Mouse (Mus musculus) intestine, postnatal 0 days (tissue): ENCODE measurements around the gene Zcchc17. TPM values are rescaled to one million over a fixed set of nuclear protein-coding genes. Genes with fewer than 3 reads are reported as not detected.

Experiments
- ATAC-seq: fragments of 200-750 bp; cut with Nextera tagmentation; 2 replicates; pipeline ENCODE4 v1.8.0; 2017; ENCODE audit warnings: mild to moderate bottlenecking, moderate TSS enrichment, moderate library complexity
- H3K27ac ChIP-seq: fragments of 300-500 bp; sonication (generic); 2 replicates; pipeline ENCODE4 v1.5.1; 2014; ENCODE audit warnings: mild to moderate bottlenecking, low read depth, low read length, moderate library complexity
- H3K27me3 ChIP-seq: fragments of 300-500 bp; sonication (generic); replicated peaks from 2 replicates; pipeline ENCODE4 v1.6.1; 2014; ENCODE audit warnings: low read length, mixed read lengths; ENCODE audit not compliant: control insufficient read depth, insufficient read depth
- H3K36me3 ChIP-seq: fragments of 300-500 bp; sonication (generic); 2 replicates; pipeline ENCODE4 v1.6.1; 2014; ENCODE audit warnings: mild to moderate bottlenecking, moderate library complexity; ENCODE audit not compliant: control insufficient read depth, insufficient read depth
- H3K4me1 ChIP-seq: fragments of 300-500 bp; sonication (generic); replicated peaks from 2 replicates; pipeline ENCODE4 v1.6.1; 2014; ENCODE audit warnings: antibody characterized with exemption, low read length, mixed read lengths; ENCODE audit not compliant: control insufficient read depth, insufficient read depth
- H3K4me2 ChIP-seq: fragments of 300-500 bp; sonication (generic); replicated peaks from 2 replicates; pipeline ENCODE4 v1.6.1; 2014; ENCODE audit warnings: low read depth, mild to moderate bottlenecking, moderate library complexity
- H3K4me3 ChIP-seq: fragments of 300-500 bp; sonication (generic); 2 replicates; pipeline ENCODE4 v1.5.1; 2014; ENCODE audit warnings: low read depth, low read length
- H3K9ac ChIP-seq: fragments of 300-500 bp; sonication (generic); 2 replicates; pipeline ENCODE4 v1.6.1; 2014; ENCODE audit warnings: mild to moderate bottlenecking, low read depth, low read length
- H3K9me3 ChIP-seq: fragments of 300-500 bp; sonication (generic); 2 replicates; pipeline ENCODE4 v1.6.1; 2016; ENCODE audit warnings: mixed run types; ENCODE audit not compliant: control insufficient read depth
- CTCF ChIP-seq: sonication (generic); IDR thresholded peaks from 2 replicates; pipeline ENCODE4 v1.5.1; 2016; ENCODE audit warnings: low read depth, mild to moderate bottlenecking, control low read depth, antibody characterized with exemption, moderate library complexity
- WGBS: fragments of 180-500 bp; shearing (Covaris S2); extraction: QIAGEN DNeasy Blood & Tissue Kit; methylation state at CpG from one replicate; pipeline ENCODE4 v1.1.7; 2014; 5-methylcytosine and 5-hydroxymethylcytosine counted together
- polyA plus RNA-seq: library from polyadenylated mRNA; unstranded; fragments of >200 nt; fragmentation: Nextera tagmentation; extraction: Ambion mirVana; gene quantifications from 2 replicates; pipeline ENCODE4 v1.2.1, GENCODE M21; 2015

Gene Zcchc17
- polyA plus RNA-seq, 1 experiment from 2014 or later, result 46.4 TPM

GRCm38 (mm10) chr4:130274346-130275015 is 85.3 kb downstream of the Zcchc17 start:
- Histone ChIP-seq H3K4me1 (peaks cover 3% of the 10 kb centered on the region; the same call in 1 of the 2 replicates), H3K27ac (no peak overlapping the region), H3K36me3 (no peaks in the 10 kb centered on the region), H3K9me3 (no peaks in the 10 kb centered on the region), H3K4me3 (peak overlapping the region; percentile 63), H3K9ac (peak overlapping the region; percentile 60), H3K4me2 (peak overlapping the region; percentile 96), H3K27me3 (peaks cover 14% of the 10 kb centered on the region; the same call in 1 of the 2 replicates)
- ATAC-seq, result no peak
- 4% methylated on average over 29 of the region's 29 CpGs for WGBS
- TF ChIP-seq CTCF, result no peak

- no peak for TF ChIP-seq CTCF
- H3K36me3 ChIP-seq, result no peaks in the 10 kb centered on the region
- peak overlapping the region; percentile 60; the same call in 1 of the 2 replicates for H3K9ac ChIP-seq
- H3K27me3 ChIP-seq, result peaks cover 14% of the 10 kb centered on the region; the same call in 1 of the 2 replicates
- no peak for ATAC-seq
- peaks cover 3% of the 10 kb centered on the region; the same call in 1 of the 2 replicates for H3K4me1 ChIP-seq
- WGBS, result 39% methylated on average over 12 of the region's 12 CpGs
- H3K27ac ChIP-seq, result no peak overlapping the region
- 0 out of 2 replicates have a peak overlapping the region, but pooled peaks have one; percentile 63 for H3K4me3 ChIP-seq
- no peaks in the 10 kb centered on the region for H3K9me3 ChIP-seq
- peak overlapping the region; percentile 96 for H3K4me2 ChIP-seq
Measured at GRCm38 (mm10) chr4:130273698-130274345, 85.9 kb downstream of the Zcchc17 start.

GRCm38 (mm10) chr4:130270611-130271347 is 89.0 kb downstream of the Zcchc17 start:
- Histone ChIP-seq H3K9ac (no peak overlapping the region), H3K9me3 (no peaks in the 10 kb centered on the region), H3K4me1 (peaks cover 3% of the 10 kb centered on the region; the same call in 1 of the 2 replicates), H3K27me3 (peaks cover 12% of the 10 kb centered on the region; the same call in 1 of the 2 replicates), H3K4me3 (no peak overlapping the region), H3K36me3 (no peaks in the 10 kb centered on the region), H3K27ac (no peak overlapping the region), H3K4me2 (no peak overlapping the region)
- no peak for ATAC-seq
- WGBS, result 75% methylated on average over 6 of the region's 6 CpGs
- no peak for TF ChIP-seq CTCF

- 91% methylated on average over 8 of the region's 8 CpGs for WGBS
- Histone ChIP-seq H3K4me3 (no peak overlapping the region), H3K27me3 (peaks cover 9% of the 10 kb centered on the region; the same call in 1 of the 2 replicates), H3K4me1 (peaks cover 3% of the 10 kb centered on the region; the same call in 1 of the 2 replicates), H3K4me2 (no peak overlapping the region), H3K27ac (no peak overlapping the region), H3K9ac (no peak overlapping the region), H3K9me3 (no peaks in the 10 kb centered on the region), H3K36me3 (no peaks in the 10 kb centered on the region)
- ATAC-seq, result no peak
- TF ChIP-seq CTCF, result no peak
Measured at GRCm38 (mm10) chr4:130270089-130270488, 89.7 kb downstream of the Zcchc17 start.

GRCm38 (mm10) chr4:130268736-130269135 is 91.0 kb downstream of the Zcchc17 start:
- no peak overlapping the region for H3K9ac ChIP-seq
- no peak overlapping the region for H3K4me2 ChIP-seq
- H3K9me3 ChIP-seq, result no peaks in the 10 kb centered on the region
- ATAC-seq, result no peak
- H3K27me3 ChIP-seq, result no peaks in the 10 kb centered on the region; the same call in 1 of the 2 replicates
- H3K4me1 ChIP-seq, result no peaks in the 10 kb centered on the region
- 83% methylated on average over 10 of the region's 10 CpGs for WGBS
- no peak overlapping the region for H3K27ac ChIP-seq
- H3K36me3 ChIP-seq, result no peaks in the 10 kb centered on the region
- H3K4me3 ChIP-seq, result no peak overlapping the region
- no peak for TF ChIP-seq CTCF

GRCm38 (mm10) chr4:130267069-130267468 is 92.7 kb downstream of the Zcchc17 start:
- H3K27me3 ChIP-seq, result no peaks in the 10 kb centered on the region
- peak overlapping the region; percentile 56 for H3K4me2 ChIP-seq
- H3K9me3 ChIP-seq, result no peaks in the 10 kb centered on the region
- no peak for TF ChIP-seq CTCF
- H3K4me3 ChIP-seq, result peak overlapping the region; percentile 27
- no peak overlapping the region for H3K9ac ChIP-seq
- 53% methylated on average over 7 of the region's 7 CpGs for WGBS
- peak; percentile 69 for ATAC-seq
- no peaks in the 10 kb centered on the region for H3K4me1 ChIP-seq
- no peaks in the 10 kb centered on the region for H3K36me3 ChIP-seq
- H3K27ac ChIP-seq, result peak overlapping the region; percentile 57
